Mouse (Mus musculus) lung, postnatal 10 days (tissue): ENCODE data around the gene Stxbp1.
A peak's percentile ranks its signal among the peaks of the same experiment; 100 is the strongest.

Experiments
- DNase-seq: peaks from one replicate; pipeline ENCODE4 v3.0.0; 2021

The Stxbp1 gene

GRCm38 (mm10) chr2:32787176-32787575, 59.9 kb downstream of the Stxbp1 start:
- DNase-seq = peak; percentile 51

GRCm38 (mm10) chr2:32784048-32784681, 62.9 kb downstream of the Stxbp1 start, which contains the start of gene Cfap157:
Gene Cfap157 (minus strand): TSS chr2:32784428.
- peak; percentile 64 for DNase-seq

GRCm38 (mm10) chr2:32781710-32782109, 65.3 kb downstream of the Stxbp1 start:
- no peak for DNase-seq

GRCm38 (mm10) chr2:32779714-32780113, 67.3 kb downstream of the Stxbp1 start:
- no peak for DNase-seq

GRCm38 (mm10) chr2:32779131-32779530, 67.9 kb downstream of the Stxbp1 start:
- DNase-seq = peak; percentile 84

- DNase-seq = no peak
Observed at GRCm38 (mm10) chr2:32778081-32778480, 69.0 kb downstream of the Stxbp1 start.

- no peak for DNase-seq
Observed at GRCm38 (mm10) chr2:32776192-32776591, 70.9 kb downstream of the Stxbp1 start.

GRCm38 (mm10) chr2:32775359-32776074, 71.5 kb downstream of the Stxbp1 start, which contains the start of the genes Ttc16 and Ptrh1:
Gene Ttc16 (minus strand): TSS chr2:32775633.
Gene Ptrh1 (plus strand): TSS chr2:32775786.
- DNase-seq = peak; percentile 99

- no peak for DNase-seq
Observed at GRCm38 (mm10) chr2:32772626-32773279, 74.3 kb downstream of the Stxbp1 start.

GRCm38 (mm10) chr2:32771886-32772285, 75.2 kb downstream of the Stxbp1 start:
- DNase-seq = no peak

GRCm38 (mm10) chr2:32769327-32770085, 77.5 kb downstream of the Stxbp1 start:
- no peak for DNase-seq

- peak; percentile 70 for DNase-seq
Observed at GRCm38 (mm10) chr2:32768661-32769285, 78.3 kb downstream of the Stxbp1 start.

- no peak for DNase-seq
Observed at GRCm38 (mm10) chr2:32767241-32767640, 79.8 kb downstream of the Stxbp1 start.

GRCm38 (mm10) chr2:32763353-32763752, 83.7 kb downstream of the Stxbp1 start:
- DNase-seq = no peak

- DNase-seq = no peak
Observed at GRCm38 (mm10) chr2:32761859-32762258, 85.2 kb downstream of the Stxbp1 start.

- no peak for DNase-seq
Observed at GRCm38 (mm10) chr2:32761361-32761760, 85.7 kb downstream of the Stxbp1 start.

GRCm38 (mm10) chr2:32759001-32759400, 88.0 kb downstream of the Stxbp1 start:
- no peak for DNase-seq

- no peak for DNase-seq
Observed at GRCm38 (mm10) chr2:32758503-32758902, 88.5 kb downstream of the Stxbp1 start.

- peak; percentile 99 for DNase-seq
Observed at GRCm38 (mm10) chr2:32757056-32757845, 89.8 kb downstream of the Stxbp1 start, which contains the start of gene Tor2a. Gene Tor2a (plus strand): TSS chr2:32757234.

- no peak for DNase-seq
Observed at GRCm38 (mm10) chr2:32756674-32757055, 90.4 kb downstream of the Stxbp1 start.

GRCm38 (mm10) chr2:32752181-32752580, 94.9 kb downstream of the Stxbp1 start:
- DNase-seq = no peak

GRCm38 (mm10) chr2:32751665-32752033, 95.4 kb downstream of the Stxbp1 start:
- no peak for DNase-seq
